Mouse (Mus musculus): ENCODE measurements around the gene Zfp341. TPM values are rescaled to one million over a fixed set of nuclear protein-coding genes. Genes with fewer than 3 reads are reported as not detected.
A peak's percentile ranks its signal among the peaks of the same experiment; 100 is the strongest.

Zfp341 gene
- polyA plus RNA-seq, 1 experiment from 2014 or later, result 1.6 TPM

GRCm38 (mm10) chr2:154571976-154572375 is 41.1 kb upstream of the Zfp341 start:
- peaks cover 41% of the 10 kb centered on the region for H3K4me1 ChIP-seq
- no peak overlapping the region for H3K4me2 ChIP-seq (replicated peaks)
- H3K9ac ChIP-seq, result no peak overlapping the region
- 46% methylated on average over 8 of the region's 8 CpGs for WGBS
- ATAC-seq (ENCODE audit: insufficient number of reproducible peaks, low FRiP score, low TSS enrichment, low read depth), result no peak
- no peaks in the 10 kb centered on the region for H3K9me3 ChIP-seq (replicated peaks)
- H3K36me3 ChIP-seq, result no peaks in the 10 kb centered on the region
- peak overlapping the region; percentile 77 for H3K27ac ChIP-seq (replicated peaks)
- no peak overlapping the region for H3K4me3 ChIP-seq (replicated peaks)
- H3K27me3 ChIP-seq, result no peaks in the 10 kb centered on the region

GRCm38 (mm10) chr2:154572996-154573395 is 40.1 kb upstream of the Zfp341 start:
- Histone ChIP-seq H3K36me3 (no peaks in the 10 kb centered on the region), H3K9me3 (replicated peaks) (no peaks in the 10 kb centered on the region), H3K4me1 (peaks cover 34% of the 10 kb centered on the region), H3K27ac (replicated peaks) (no peak overlapping the region), H3K4me3 (replicated peaks) (no peak overlapping the region), H3K27me3 (no peaks in the 10 kb centered on the region), H3K4me2 (replicated peaks) (no peak overlapping the region), H3K9ac (no peak overlapping the region)
- ATAC-seq (ENCODE audit: insufficient number of reproducible peaks, low FRiP score, low TSS enrichment, low read depth), result no peak
- 73% methylated on average over 3 of the region's 3 CpGs for WGBS

- no peaks in the 10 kb centered on the region for H3K27me3 ChIP-seq
- H3K9ac ChIP-seq, result no peak overlapping the region
- H3K9me3 ChIP-seq (replicated peaks), result no peaks in the 10 kb centered on the region
- no peak for ATAC-seq (ENCODE audit: insufficient number of reproducible peaks, low FRiP score, low TSS enrichment, low read depth)
- no peak overlapping the region for H3K4me3 ChIP-seq (replicated peaks)
- no peaks in the 10 kb centered on the region for H3K36me3 ChIP-seq
- peaks cover 22% of the 10 kb centered on the region for H3K4me1 ChIP-seq
- 58% methylated on average over 7 of the region's 7 CpGs for WGBS
- H3K4me2 ChIP-seq (replicated peaks), result no peak overlapping the region
- no peak overlapping the region for H3K27ac ChIP-seq (replicated peaks)
Observed at GRCm38 (mm10) chr2:154574271-154574670, 38.8 kb upstream of the Zfp341 start.

- Histone ChIP-seq H3K9me3 (replicated peaks) (no peaks in the 10 kb centered on the region), H3K4me3 (replicated peaks) (no peak overlapping the region), H3K9ac (no peak overlapping the region), H3K27me3 (no peaks in the 10 kb centered on the region), H3K36me3 (no peaks in the 10 kb centered on the region), H3K4me1 (0 out of 2 replicates have a peak, but pooled peaks cover under 1% of the 10 kb centered on the region), H3K4me2 (replicated peaks) (no peak overlapping the region), H3K27ac (replicated peaks) (no peak overlapping the region)
- WGBS, result 48% methylated on average over 12 of the region's 12 CpGs
- no peak for ATAC-seq (ENCODE audit: insufficient number of reproducible peaks, low FRiP score, low TSS enrichment, low read depth)
Observed at GRCm38 (mm10) chr2:154576876-154577743, 36.0 kb upstream of the Zfp341 start.

GRCm38 (mm10) chr2:154577744-154578067 is 35.4 kb upstream of the Zfp341 start:
- Histone ChIP-seq H3K27ac (replicated peaks) (no peak overlapping the region), H3K27me3 (no peaks in the 10 kb centered on the region), H3K4me2 (replicated peaks) (no peak overlapping the region), H3K4me3 (replicated peaks) (no peak overlapping the region), H3K36me3 (no peaks in the 10 kb centered on the region), H3K9me3 (replicated peaks) (no peaks in the 10 kb centered on the region), H3K9ac (no peak overlapping the region), H3K4me1 (no peaks in the 10 kb centered on the region)
- no peak for ATAC-seq (ENCODE audit: insufficient number of reproducible peaks, low FRiP score, low TSS enrichment, low read depth)
- WGBS, result 88% methylated on average over 6 of the region's 6 CpGs

GRCm38 (mm10) chr2:154580586-154580985 is 32.5 kb upstream of the Zfp341 start:
- Histone ChIP-seq H3K4me3 (replicated peaks) (no peak overlapping the region), H3K4me1 (peaks cover 23% of the 10 kb centered on the region), H3K9ac (no peak overlapping the region), H3K4me2 (replicated peaks) (no peak overlapping the region), H3K27me3 (no peaks in the 10 kb centered on the region), H3K27ac (replicated peaks) (no peak overlapping the region), H3K36me3 (no peaks in the 10 kb centered on the region), H3K9me3 (replicated peaks) (no peaks in the 10 kb centered on the region)
- ATAC-seq (ENCODE audit: insufficient number of reproducible peaks, low FRiP score, low TSS enrichment, low read depth), result no peak
- WGBS, result 68% methylated on average over 8 of the region's 8 CpGs

- no peak for ATAC-seq (ENCODE audit: insufficient number of reproducible peaks, low FRiP score, low TSS enrichment, low read depth)
Observed at GRCm38 (mm10) chr2:154581421-154581820, 31.7 kb upstream of the Zfp341 start.

GRCm38 (mm10) chr2:154583906-154584872 is 28.9 kb upstream of the Zfp341 start:
- ATAC-seq (ENCODE audit: insufficient number of reproducible peaks, low FRiP score, low TSS enrichment, low read depth), result peak; percentile 73
- Histone ChIP-seq H3K36me3 (peaks cover 15% of the 10 kb centered on the region), H3K4me2 (replicated peaks) (no peak overlapping the region), H3K27ac (replicated peaks) (peak overlapping the region; percentile 66), H3K9ac (no peak overlapping the region), H3K4me1 (peaks cover 26% of the 10 kb centered on the region), H3K9me3 (replicated peaks) (no peaks in the 10 kb centered on the region), H3K27me3 (no peaks in the 10 kb centered on the region), H3K4me3 (replicated peaks) (no peak overlapping the region)
- WGBS, result 50% methylated on average over 15 of the region's 15 CpGs

More at GRCm38 (mm10) chr2:154581421-154581820, 31.7 kb upstream of the Zfp341 start:
- Histone ChIP-seq H3K4me3 (replicated peaks) (no peak overlapping the region), H3K9ac (no peak overlapping the region), H3K27me3 (no peaks in the 10 kb centered on the region), H3K4me1 (peaks cover 26% of the 10 kb centered on the region), H3K9me3 (replicated peaks) (no peaks in the 10 kb centered on the region), H3K27ac (replicated peaks) (no peak overlapping the region), H3K36me3 (peaks cover 1% of the 10 kb centered on the region; the same call in 1 of the 2 replicates), H3K4me2 (replicated peaks) (no peak overlapping the region)
- WGBS, result 94% methylated on average over 1 of the region's 1 CpGs

- Histone ChIP-seq H3K4me2 (replicated peaks) (no peak overlapping the region), H3K9me3 (replicated peaks) (no peaks in the 10 kb centered on the region), H3K36me3 (peaks cover 15% of the 10 kb centered on the region), H3K4me1 (peaks cover 26% of the 10 kb centered on the region), H3K27me3 (no peaks in the 10 kb centered on the region), H3K27ac (replicated peaks) (no peak overlapping the region), H3K9ac (no peak overlapping the region), H3K4me3 (replicated peaks) (no peak overlapping the region)
- 69% methylated on average over 17 of the region's 17 CpGs for WGBS
- no peak for ATAC-seq (ENCODE audit: insufficient number of reproducible peaks, low FRiP score, low TSS enrichment, low read depth)
Observed at GRCm38 (mm10) chr2:154584931-154585601, 28.0 kb upstream of the Zfp341 start.

GRCm38 (mm10) chr2:154586405-154586804 is 26.7 kb upstream of the Zfp341 start:
- H3K27ac ChIP-seq (replicated peaks), result no peak overlapping the region
- no peak overlapping the region for H3K9ac ChIP-seq
- H3K4me2 ChIP-seq (replicated peaks), result no peak overlapping the region
- no peak overlapping the region for H3K4me3 ChIP-seq (replicated peaks)
- no peak for ATAC-seq (ENCODE audit: insufficient number of reproducible peaks, low FRiP score, low TSS enrichment, low read depth)
- no peaks in the 10 kb centered on the region for H3K9me3 ChIP-seq (replicated peaks)
- 71% methylated on average over 5 of the region's 5 CpGs for WGBS
- H3K36me3 ChIP-seq, result peaks cover 15% of the 10 kb centered on the region
- H3K27me3 ChIP-seq, result no peaks in the 10 kb centered on the region
- H3K4me1 ChIP-seq, result peaks cover 26% of the 10 kb centered on the region

- Histone ChIP-seq H3K4me3 (replicated peaks) (no peak overlapping the region), H3K9me3 (replicated peaks) (no peaks in the 10 kb centered on the region), H3K27ac (replicated peaks) (peak overlapping the region; percentile 45; the same call in 1 of the 2 replicates), H3K27me3 (no peaks in the 10 kb centered on the region), H3K4me1 (peaks cover 17% of the 10 kb centered on the region), H3K9ac (no peak overlapping the region), H3K4me2 (replicated peaks) (no peak overlapping the region), H3K36me3 (peaks cover 32% of the 10 kb centered on the region)
- 74% methylated on average over 4 of the region's 4 CpGs for WGBS
- ATAC-seq (ENCODE audit: insufficient number of reproducible peaks, low FRiP score, low TSS enrichment, low read depth), result no peak
Observed at GRCm38 (mm10) chr2:154589051-154589450, 24.0 kb upstream of the Zfp341 start.

All from embryonic facial prominence, embryonic 15.5 days (tissue).